Mouse (Mus musculus) bone marrow, adult 2 months (tissue): ENCODE data around the gene Trabd2b.

Experiments used
- CTCF ChIP-seq: fragments of 200-500 bp; IDR thresholded peaks from 2 replicates; pipeline ENCODE4 v1.5.1; 2011; ENCODE audit warnings: low read length, control low read depth; ENCODE audit not compliant: control insufficient read depth, insufficient read depth
- POLR2A ChIP-seq: fragments of 200-500 bp; IDR thresholded peaks from 2 replicates; pipeline ENCODE4 v1.6.1; 2011; ENCODE audit warnings: low read depth, mild to moderate bottlenecking, control low read depth, low read length, borderline replicate concordance; ENCODE audit not compliant: control insufficient read depth

DNA sequence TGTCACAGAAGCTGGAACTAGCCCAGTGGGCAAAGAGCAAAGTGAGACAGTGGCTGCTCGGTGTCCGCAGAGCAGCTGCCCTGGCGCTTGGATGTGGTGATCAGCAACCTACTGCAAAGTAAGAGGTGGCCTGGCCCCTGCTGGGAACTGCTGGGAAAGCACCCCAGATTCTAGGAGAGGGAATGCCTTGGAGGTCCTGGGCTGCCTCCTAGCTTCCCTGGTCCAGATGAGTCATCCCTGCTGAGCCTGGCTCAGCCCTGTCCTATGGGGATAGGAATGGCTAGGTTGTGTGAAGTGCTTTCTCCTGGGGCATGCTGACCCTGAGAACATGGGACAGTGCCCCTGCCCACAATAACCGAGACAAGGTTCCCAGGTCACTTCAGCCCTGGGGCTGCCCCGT is 65.6 kb downstream of the Trabd2b start:
- no peak for TF ChIP-seq POLR2A
- TF ChIP-seq CTCF = no peak
